Mouse (Mus musculus): ENCODE measurements at regions not wholly inside any gene's neighbourhood (a gene's known extent, or its start where the extent isn't known, plus 50 kb on each side); places are given as distances from the start of the nearest gene placed in this dataset.
A peak's percentile ranks its signal among the peaks of the same experiment; 100 is the strongest.
"Not testable (repeated sequence)": the region's sequence is repeated elsewhere in the genome, so short reads cannot be mapped to it uniquely, and the experiment has no call there.

- Histone ChIP-seq H3K27ac (replicated peaks; ENCODE audit: low read depth, low read length) (peak overlapping the region; percentile 53; the same call in 1 of the 2 replicates), H3K27me3 (ENCODE audit: control insufficient read depth, insufficient read depth, low read length) (no peaks in the 10 kb centered on the region), H3K4me3 (replicated peaks; ENCODE audit: low read length) (peak overlapping the region; percentile 62), H3K4me1 (ENCODE audit: control insufficient read depth, insufficient read depth, low read length) (no peaks in the 10 kb centered on the region), H3K4me2 (replicated peaks; ENCODE audit: low read depth, low read length, severe bottlenecking) (peak overlapping the region; percentile 62), H3K9me3 (ENCODE audit: control insufficient read depth, low read length) (no peaks in the 10 kb centered on the region), H3K36me3 (ENCODE audit: control insufficient read depth, insufficient read depth, low read length) (no peaks in the 10 kb centered on the region), H3K9ac (ENCODE audit: low read depth, low read length, severe bottlenecking) (peak overlapping the region; percentile 65)
- DNase-seq (ENCODE audit: low spot score) = peak; percentile 98
- ATAC-seq (ENCODE audit: low FRiP score, low read depth) = peak; percentile 96
- TF ChIP-seq POLR2A (IDR thresholded peaks at IDR 0.05; ENCODE audit: borderline replicate concordance, extremely low read depth, insufficient read depth, insufficient read length) = no peak
- WGBS = 0% methylated on average over 33 of the region's 46 CpGs
These were observed 2590.2 kb downstream of the Gm37988 start for GRCm38 (mm10) chr1:7397807-7398446.

GRCm38 (mm10) chr1:7398678-7399218 lies 2591.1 kb downstream of the Gm37988 start:
- Histone ChIP-seq H3K4me1 (ENCODE audit: control insufficient read depth, insufficient read depth, low read length) (no peaks in the 10 kb centered on the region), H3K27ac (replicated peaks; ENCODE audit: low read depth, low read length) (peak overlapping the region; percentile 52; the same call in 1 of the 2 replicates), H3K4me3 (replicated peaks; ENCODE audit: low read length) (peak overlapping the region; percentile 62), H3K9ac (ENCODE audit: low read depth, low read length, severe bottlenecking) (peak overlapping the region; percentile 65), H3K27me3 (ENCODE audit: control insufficient read depth, insufficient read depth, low read length) (no peaks in the 10 kb centered on the region), H3K4me2 (replicated peaks; ENCODE audit: low read depth, low read length, severe bottlenecking) (peak overlapping the region; percentile 62), H3K9me3 (ENCODE audit: control insufficient read depth, low read length) (no peaks in the 10 kb centered on the region), H3K36me3 (ENCODE audit: control insufficient read depth, insufficient read depth, low read length) (no peaks in the 10 kb centered on the region)
- no peak for DNase-seq (ENCODE audit: low spot score)
- no peak for TF ChIP-seq POLR2A (IDR thresholded peaks at IDR 0.05; ENCODE audit: borderline replicate concordance, extremely low read depth, insufficient read depth, insufficient read length)
- no peak for ATAC-seq (ENCODE audit: low FRiP score, low read depth)
- 50% methylated on average over 14 of the region's 14 CpGs for WGBS

GRCm38 (mm10) chr1:7405651-7406050 lies 2598.0 kb downstream of the Gm37988 start:
- H3K4me3 ChIP-seq (replicated peaks; ENCODE audit: low read length); H3K27ac ChIP-seq (replicated peaks; ENCODE audit: low read depth, low read length); H3K27me3 ChIP-seq (ENCODE audit: control insufficient read depth, insufficient read depth, low read length); H3K4me2 ChIP-seq (replicated peaks; ENCODE audit: low read depth, low read length, severe bottlenecking); H3K9ac ChIP-seq (ENCODE audit: low read depth, low read length, severe bottlenecking); H3K4me1 ChIP-seq (ENCODE audit: control insufficient read depth, insufficient read depth, low read length); H3K36me3 ChIP-seq (ENCODE audit: control insufficient read depth, insufficient read depth, low read length); H3K9me3 ChIP-seq (ENCODE audit: control insufficient read depth, low read length); ATAC-seq (ENCODE audit: low FRiP score, low read depth); DNase-seq (ENCODE audit: low spot score): not testable (repeated sequence)
- WGBS = 61% methylated on average over 5 of the region's 5 CpGs

- no peak for TF ChIP-seq POLR2A (IDR thresholded peaks at IDR 0.05; ENCODE audit: borderline replicate concordance, extremely low read depth, insufficient read depth, insufficient read length)
- Histone ChIP-seq H3K27ac (replicated peaks; ENCODE audit: low read depth, low read length) (no peak overlapping the region), H3K36me3 (ENCODE audit: control insufficient read depth, insufficient read depth, low read length) (no peaks in the 10 kb centered on the region), H3K9me3 (ENCODE audit: control insufficient read depth, low read length) (no peaks in the 10 kb centered on the region), H3K4me3 (replicated peaks; ENCODE audit: low read length) (no peak overlapping the region), H3K27me3 (ENCODE audit: control insufficient read depth, insufficient read depth, low read length) (no peaks in the 10 kb centered on the region), H3K4me1 (ENCODE audit: control insufficient read depth, insufficient read depth, low read length) (no peaks in the 10 kb centered on the region), H3K9ac (ENCODE audit: low read depth, low read length, severe bottlenecking) (no peak overlapping the region), H3K4me2 (replicated peaks; ENCODE audit: low read depth, low read length, severe bottlenecking) (no peak overlapping the region)
- ATAC-seq (ENCODE audit: low FRiP score, low read depth) (no peak), DNase-seq (ENCODE audit: low spot score) (no peak)
- 100% methylated on average over 1 of the region's 1 CpGs for WGBS
These were observed 2606.8 kb downstream of the Gm37988 start for GRCm38 (mm10) chr1:7414444-7414843.

- Histone ChIP-seq H3K27ac (replicated peaks; ENCODE audit: low read depth, low read length) (no peak overlapping the region), H3K27me3 (ENCODE audit: control insufficient read depth, insufficient read depth, low read length) (no peaks in the 10 kb centered on the region), H3K4me2 (replicated peaks; ENCODE audit: low read depth, low read length, severe bottlenecking) (no peak overlapping the region), H3K4me3 (replicated peaks; ENCODE audit: low read length) (no peak overlapping the region), H3K4me1 (ENCODE audit: control insufficient read depth, insufficient read depth, low read length) (no peaks in the 10 kb centered on the region), H3K36me3 (ENCODE audit: control insufficient read depth, insufficient read depth, low read length) (no peaks in the 10 kb centered on the region), H3K9me3 (ENCODE audit: control insufficient read depth, low read length) (no peaks in the 10 kb centered on the region), H3K9ac (ENCODE audit: low read depth, low read length, severe bottlenecking) (no peak overlapping the region)
- no peak for DNase-seq (ENCODE audit: low spot score)
- TF ChIP-seq POLR2A (IDR thresholded peaks at IDR 0.05; ENCODE audit: borderline replicate concordance, extremely low read depth, insufficient read depth, insufficient read length) = no peak
- 83% methylated on average over 3 of the region's 3 CpGs for WGBS
- ATAC-seq (ENCODE audit: low FRiP score, low read depth) = no peak
These were observed 2644.0 kb downstream of the Gm37988 start for GRCm38 (mm10) chr1:7451660-7452155.

Data from limb, embryonic 14.5 days (tissue).